Mouse (Mus musculus) forebrain, embryonic 11.5 days (tissue): ENCODE results near the gene Adam21. TPM values are rescaled to one million over a fixed set of nuclear protein-coding genes. Genes with fewer than 3 reads are reported as not detected.

Experiments
- ATAC-seq: fragments of 200-750 bp; cut with Nextera tagmentation; replicated peaks from 2 replicates; pipeline ENCODE4 v1.8.0; 2017; ENCODE audit warnings: moderate TSS enrichment; ENCODE audit not compliant: low FRiP score
- DNase-seq: peaks from one replicate; pipeline ENCODE4 v3.0.0-alpha.2; 2017; ENCODE audit warnings: low spot score
- H3K27ac ChIP-seq: fragments of 300-500 bp; sonication (generic); 2 replicates; pipeline ENCODE4 v1.5.1; 2014; ENCODE audit warnings: low read depth, low read length
- H3K27me3 ChIP-seq: fragments of 300-500 bp; sonication (generic); 2 replicates; pipeline ENCODE4 v1.6.1; 2014; ENCODE audit warnings: mild to moderate bottlenecking, low read length, mixed read lengths; ENCODE audit not compliant: control insufficient read depth, insufficient read depth
- H3K36me3 ChIP-seq: fragments of 300-500 bp; sonication (generic); 2 replicates; pipeline ENCODE4 v1.6.1; 2014; ENCODE audit warnings: mild to moderate bottlenecking, low read length, moderate library complexity, mixed read lengths; ENCODE audit not compliant: control insufficient read depth, insufficient read depth
- H3K4me1 ChIP-seq: fragments of 300-500 bp; sonication (generic); replicated peaks from 2 replicates; pipeline ENCODE4 v1.6.1; 2014; ENCODE audit warnings: low read length, mixed read lengths; ENCODE audit not compliant: control insufficient read depth, insufficient read depth
- H3K4me2 ChIP-seq: fragments of 300-500 bp; sonication (generic); 2 replicates; pipeline ENCODE4 v1.6.1; 2014; ENCODE audit warnings: low read depth, mild to moderate bottlenecking, low read length, moderate library complexity, mixed read lengths; ENCODE audit not compliant: severe bottlenecking
- H3K4me3 ChIP-seq: fragments of 300-500 bp; sonication (generic); 2 replicates; pipeline ENCODE4 v1.5.1; 2014; ENCODE audit warnings: low read depth, low read length
- H3K9ac ChIP-seq: fragments of 300-500 bp; sonication (generic); 2 replicates; pipeline ENCODE4 v1.6.1; 2014; ENCODE audit warnings: low read length
- H3K9me3 ChIP-seq: fragments of 300-500 bp; sonication (generic); 2 replicates; pipeline ENCODE4 v1.6.1; 2016; ENCODE audit warnings: low read length, mixed read lengths; ENCODE audit not compliant: control insufficient read depth
- WGBS: fragments of 180-500 bp; shearing (Covaris S2); extraction: QIAGEN DNeasy Blood & Tissue Kit; methylation state at CpG from one replicate; pipeline ENCODE4 v1.1.7; 2014; 5-methylcytosine and 5-hydroxymethylcytosine counted together
- polyA plus RNA-seq: library from polyadenylated mRNA; unstranded; fragments of >200 nt; fragmentation: Nextera tagmentation; extraction: Ambion mirVana; gene quantifications from 2 replicates; pipeline ENCODE4 v1.2.1, GENCODE M21; 2014

Adam21 gene
- 0.17 and 0.81 TPM in 2 replicates for polyA plus RNA-seq

GRCm38 (mm10) chr12:81568374-81568773 lies at the start of gene Adam21:
Gene Adam21, minus strand, starts transcription at chr12:81568474.
- no peak within 1 kb of the TSS for H3K4me2 ChIP-seq
- ATAC-seq: no peak
- DNase-seq: no peak
- no peak within 1 kb of the TSS for H3K27ac ChIP-seq
- H3K27me3 ChIP-seq: no peaks in the 10 kb centered on the region
- 89% methylated on average over 1 of the region's 1 CpGs for WGBS
- H3K36me3 ChIP-seq: no peaks in the 10 kb centered on the region
- no peaks in the 10 kb centered on the region for H3K4me1 ChIP-seq
- no peaks in the 10 kb centered on the region for H3K9me3 ChIP-seq
- no peak within 1 kb of the TSS for H3K4me3 ChIP-seq
- no peak within 1 kb of the TSS for H3K9ac ChIP-seq

DNA sequence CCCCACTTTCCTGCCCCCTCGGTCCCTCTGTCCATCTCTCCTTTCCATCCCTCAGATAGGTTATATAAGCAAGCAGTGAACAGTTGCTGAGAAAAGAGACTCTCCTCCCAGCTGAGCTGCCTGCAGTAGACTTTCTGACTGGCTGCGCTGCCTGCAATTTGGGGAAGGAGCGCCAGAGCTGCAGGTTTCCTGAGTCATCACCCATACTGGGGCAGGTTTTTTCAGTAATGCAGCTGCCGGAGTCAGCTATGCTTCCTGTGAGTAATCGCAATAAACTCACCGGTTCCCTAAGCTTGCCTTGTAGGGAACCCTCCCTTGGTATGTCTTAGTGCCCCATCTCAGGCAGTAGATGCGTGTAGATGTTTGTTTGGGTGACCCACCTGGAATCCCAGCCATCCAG lies 48.7 kb upstream of the Adam21 start:
- WGBS: 82% methylated on average over 7 of the region's 7 CpGs
- Histone ChIP-seq H3K4me3 (no peak overlapping the region), H3K27me3 (no peaks in the 10 kb centered on the region), H3K9ac (no peak overlapping the region), H3K4me2 (no peak overlapping the region), H3K27ac (no peak overlapping the region), H3K9me3 (no peaks in the 10 kb centered on the region), H3K4me1 (no peaks in the 10 kb centered on the region), H3K36me3 (no peaks in the 10 kb centered on the region)
- ATAC-seq (no peak), DNase-seq (no peak)

DNA sequence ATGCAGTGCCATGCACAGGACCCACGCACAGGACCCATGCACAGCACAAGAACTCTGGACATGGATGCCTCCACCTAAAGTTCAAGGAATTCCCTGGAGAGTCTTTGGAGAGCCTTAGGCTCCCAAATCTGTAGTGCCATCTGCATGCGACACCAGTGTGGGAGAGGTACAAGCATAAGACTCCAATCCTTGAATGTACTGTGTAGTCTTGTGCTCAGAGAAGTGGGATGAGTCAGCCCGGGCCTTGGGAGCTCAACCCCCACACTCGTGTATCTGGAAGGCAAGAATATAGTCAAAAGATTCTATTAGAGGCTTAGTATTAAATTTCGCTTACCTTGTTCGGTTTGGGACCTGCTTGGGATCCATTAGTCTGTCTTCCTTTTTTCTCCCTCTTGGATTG lies 47.5 kb upstream of the Adam21 start:
- H3K27me3 ChIP-seq: no peaks in the 10 kb centered on the region
- H3K9me3 ChIP-seq: no peaks in the 10 kb centered on the region
- ATAC-seq: no peak
- no peak for DNase-seq
- no peak overlapping the region for H3K4me3 ChIP-seq
- whole genome bisulfite sequencing: 85% methylated on average over 6 of the region's 6 CpGs
- H3K9ac ChIP-seq: no peak overlapping the region
- no peak overlapping the region for H3K4me2 ChIP-seq
- H3K4me1 ChIP-seq: no peaks in the 10 kb centered on the region
- no peak overlapping the region for H3K27ac ChIP-seq
- H3K36me3 ChIP-seq: no peaks in the 10 kb centered on the region

DNA sequence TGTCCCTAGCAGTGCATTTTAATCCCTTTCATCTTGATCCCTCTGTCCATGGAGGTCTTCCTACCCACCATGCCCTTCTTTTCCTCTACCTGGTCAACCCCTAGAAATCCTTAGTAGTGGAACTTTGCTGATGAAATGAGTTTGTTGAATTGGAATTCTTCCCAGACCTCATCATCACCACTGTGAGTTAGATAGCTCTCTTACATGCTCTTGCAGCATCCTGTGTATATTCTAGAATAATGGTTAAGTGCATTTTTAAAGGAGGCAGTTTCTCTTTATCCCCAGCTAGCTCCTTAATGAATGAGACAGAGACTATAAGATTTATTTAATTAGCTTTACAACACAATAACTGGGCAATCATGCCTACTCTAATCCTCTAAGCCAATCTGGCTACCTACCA lies 41.2 kb upstream of the Adam21 start:
- no peak overlapping the region for H3K4me3 ChIP-seq
- no peak overlapping the region for H3K4me2 ChIP-seq
- H3K36me3 ChIP-seq: no peaks in the 10 kb centered on the region
- H3K27me3 ChIP-seq: no peaks in the 10 kb centered on the region
- H3K4me1 ChIP-seq: no peaks in the 10 kb centered on the region
- ATAC-seq: no peak
- H3K27ac ChIP-seq: no peak overlapping the region
- no peak for DNase-seq
- H3K9ac ChIP-seq: no peak overlapping the region
- H3K9me3 ChIP-seq: no peaks in the 10 kb centered on the region

- H3K27ac ChIP-seq: no peak overlapping the region
- WGBS: 71% methylated on average over 5 of the region's 5 CpGs
- no peaks in the 10 kb centered on the region for H3K36me3 ChIP-seq
- DNase-seq (no peak), ATAC-seq (no peak)
- H3K4me1 ChIP-seq: no peaks in the 10 kb centered on the region
- H3K4me3 ChIP-seq: no peak overlapping the region
- no peak overlapping the region for H3K4me2 ChIP-seq
- no peak overlapping the region for H3K9ac ChIP-seq
- H3K27me3 ChIP-seq: no peaks in the 10 kb centered on the region
- H3K9me3 ChIP-seq: no peaks in the 10 kb centered on the region
Measured at GRCm38 (mm10) chr12:81604995-81605784, 36.9 kb upstream of the Adam21 start.

- 80% methylated on average over 8 of the region's 8 CpGs for WGBS
Measured at GRCm38 (mm10) chr12:81596547-81597262, 28.4 kb upstream of the Adam21 start.

GRCm38 (mm10) chr12:81594902-81595671 lies 26.8 kb upstream of the Adam21 start, which contains the start of gene Med6:
Gene Med6, minus strand, starts transcription at chr12:81595008.
- Histone ChIP-seq H3K36me3 (no peaks in the 10 kb centered on the region), H3K27me3 (no peaks in the 10 kb centered on the region), H3K9ac (peak within 1 kb of the TSS; percentile 80), H3K4me1 (no peaks in the 10 kb centered on the region), H3K4me3 (peak within 1 kb of the TSS; percentile 81), H3K4me2 (peak within 1 kb of the TSS; percentile 71), H3K27ac (no peak within 1 kb of the TSS), H3K9me3 (no peaks in the 10 kb centered on the region)
- DNase-seq: peak; percentile 98
- peak; percentile 99 for ATAC-seq
- WGBS: 3% methylated on average over 36 of the region's 36 CpGs

More at GRCm38 (mm10) chr12:81596547-81597262, 28.4 kb upstream of the Adam21 start:
- H3K4me2 ChIP-seq: no peak overlapping the region
- no peak for DNase-seq
- no peaks in the 10 kb centered on the region for H3K27me3 ChIP-seq
- H3K4me1 ChIP-seq: no peaks in the 10 kb centered on the region
- no peak overlapping the region for H3K4me3 ChIP-seq
- H3K9ac ChIP-seq: no peak overlapping the region
- ATAC-seq: no peak
- no peaks in the 10 kb centered on the region for H3K9me3 ChIP-seq
- no peak overlapping the region for H3K27ac ChIP-seq
- H3K36me3 ChIP-seq: no peaks in the 10 kb centered on the region

DNA sequence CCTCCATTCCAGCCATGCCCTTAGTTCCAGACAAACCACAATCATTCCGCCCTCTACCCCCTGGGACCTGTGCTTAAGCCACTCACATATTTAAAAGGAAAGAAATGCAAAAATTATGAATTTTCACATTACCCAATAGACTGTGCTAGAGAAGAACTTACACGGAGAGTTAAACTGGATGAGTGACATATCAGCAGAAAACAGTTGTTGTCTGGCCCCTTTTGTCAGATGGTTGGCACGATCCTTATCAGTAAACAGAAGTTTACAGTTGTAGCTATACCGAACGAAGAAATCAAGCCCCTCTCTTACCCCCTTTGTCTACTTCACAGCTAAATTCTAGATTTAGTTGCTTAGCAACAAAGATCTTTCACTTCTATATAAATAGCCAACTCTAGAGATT lies 343 bp downstream of the Adam21 start:
- no peaks in the 10 kb centered on the region for H3K9me3 ChIP-seq
- H3K27ac ChIP-seq: no peak overlapping the region
- H3K4me1 ChIP-seq: no peaks in the 10 kb centered on the region
- ATAC-seq (no peak), DNase-seq (no peak)
- no peaks in the 10 kb centered on the region for H3K36me3 ChIP-seq
- no peaks in the 10 kb centered on the region for H3K27me3 ChIP-seq
- WGBS: 92% methylated on average over 5 of the region's 5 CpGs
- no peak overlapping the region for H3K4me3 ChIP-seq
- H3K4me2 ChIP-seq: no peak overlapping the region
- H3K9ac ChIP-seq: no peak overlapping the region
